8 mouse cellular contexts compared by ENCODE assay signal in genomic region chr10:19185790-19186581, GRCm38 (mm10).
DNase-seq lines count a peak whose midpoint lies in the region; ATAC-seq and TF ChIP-seq lines count a peak whose summit lies in the region.

No protein-coding gene starts in this region.

- intact Hi-C loops in heart, adult 2 months (cut with DNase I), result loop anchor here (1.0 kb wide), 3 partner anchors 171 to 269 kb away; partner anchors contain the start of gene Tnfaip3

- H3K27ac ChIP-seq in heart, adult 2 months, result peak overlapping the region; percentile 49; the same call in 1 of the 2 replicates
- no peak overlapping the region for H3K27ac ChIP-seq in limb, embryonic 14.5 days (replicated peaks; ENCODE audit: low read depth, low read length)
- H3K27ac ChIP-seq in midbrain, embryonic 14.5 days (replicated peaks; ENCODE audit: low read depth, low read length), result no peak overlapping the region
- H3K27ac ChIP-seq in stomach, postnatal 0 days (replicated peaks), result 0 out of 2 replicates have a peak overlapping the region, but pooled peaks have one; percentile 20

- H3K27me3 ChIP-seq in heart, adult 2 months (ENCODE audit: control insufficient read depth, insufficient read depth, low read length), result 0 out of 2 replicates have a peak, but pooled peaks cover 3% of the 10 kb centered on the region
- no peaks in the 10 kb centered on the region for H3K27me3 ChIP-seq in limb, embryonic 14.5 days (ENCODE audit: control insufficient read depth, insufficient read depth, low read length)
- no peaks in the 10 kb centered on the region for H3K27me3 ChIP-seq in midbrain, embryonic 14.5 days (ENCODE audit: control insufficient read depth, insufficient read depth, low read length)
- H3K27me3 ChIP-seq in stomach, postnatal 0 days (ENCODE audit: control insufficient read depth, insufficient read depth, low read length), result no peaks in the 10 kb centered on the region

- peak; percentile 81 for ATAC-seq in limb, embryonic 14.5 days (ENCODE audit: low FRiP score, low read depth)
- ATAC-seq in midbrain, embryonic 14.5 days (ENCODE audit: low FRiP score, low TSS enrichment), result peak; percentile 71
- peak; percentile 71 for ATAC-seq in stomach, postnatal 0 days (ENCODE audit: low FRiP score, low TSS enrichment)

- TF ChIP-seq CTCF in heart, adult 2 months (IDR thresholded peaks at IDR 0.05), result peak; percentile 84
- TF ChIP-seq CTCF in stomach, postnatal 0 days (IDR thresholded peaks at IDR 0.05; ENCODE audit: low read depth), result peak; percentile 95

- peak overlapping the region; percentile 46 for H3K4me3 ChIP-seq in heart, adult 2 months
- peak overlapping the region; percentile 36 for H3K4me3 ChIP-seq in limb, embryonic 14.5 days (replicated peaks; ENCODE audit: low read length)
- peak overlapping the region; percentile 20; the same call in 1 of the 2 replicates for H3K4me3 ChIP-seq in midbrain, embryonic 14.5 days (replicated peaks; ENCODE audit: low read depth, low read length)
- peak overlapping the region; percentile 29 for H3K4me3 ChIP-seq in stomach, postnatal 0 days (ENCODE audit: low read depth, low read length)

- H3K79me2 ChIP-seq in heart, adult 2 months (replicated peaks; ENCODE audit: control insufficient read depth, insufficient read depth, low read length), result no peaks in the 10 kb centered on the region

- peaks cover 1% of the 10 kb centered on the region; the same call in 1 of the 2 replicates for H3K4me1 ChIP-seq in heart, adult 2 months (ENCODE audit: control insufficient read depth, insufficient read depth, low read length)
- H3K4me1 ChIP-seq in limb, embryonic 14.5 days (ENCODE audit: control insufficient read depth, insufficient read depth, low read length), result peaks cover 4% of the 10 kb centered on the region; the same call in 1 of the 2 replicates
- H3K4me1 ChIP-seq in midbrain, embryonic 14.5 days (ENCODE audit: control insufficient read depth, insufficient read depth, low read length), result no peaks in the 10 kb centered on the region
- H3K4me1 ChIP-seq in stomach, postnatal 0 days (replicated peaks; ENCODE audit: control insufficient read depth, insufficient read depth), result no peaks in the 10 kb centered on the region

- H3K4me2 ChIP-seq in limb, embryonic 14.5 days (replicated peaks; ENCODE audit: low read depth, low read length, severe bottlenecking), result peak overlapping the region; percentile 55
- peak overlapping the region; percentile 56 for H3K4me2 ChIP-seq in midbrain, embryonic 14.5 days (ENCODE audit: low read length)
- peak overlapping the region; percentile 55 for H3K4me2 ChIP-seq in stomach, postnatal 0 days (replicated peaks; ENCODE audit: low read depth)

- no peaks in the 10 kb centered on the region for H3K9me3 ChIP-seq in limb, embryonic 14.5 days (ENCODE audit: control insufficient read depth, low read length)
- no peaks in the 10 kb centered on the region for H3K9me3 ChIP-seq in midbrain, embryonic 14.5 days (ENCODE audit: control insufficient read depth, low read length)
- no peaks in the 10 kb centered on the region for H3K9me3 ChIP-seq in stomach, postnatal 0 days (ENCODE audit: control insufficient read depth, low read length)

- H3K36me3 ChIP-seq in heart, adult 2 months (ENCODE audit: control insufficient read depth, insufficient read depth, low read length), result no peaks in the 10 kb centered on the region
- no peaks in the 10 kb centered on the region for H3K36me3 ChIP-seq in limb, embryonic 14.5 days (ENCODE audit: control insufficient read depth, insufficient read depth, low read length)
- H3K36me3 ChIP-seq in midbrain, embryonic 14.5 days (ENCODE audit: control insufficient read depth, insufficient read depth, low read length), result no peaks in the 10 kb centered on the region
- no peaks in the 10 kb centered on the region for H3K36me3 ChIP-seq in stomach, postnatal 0 days (ENCODE audit: control insufficient read depth, insufficient read depth, low read length)

- no peak for TF ChIP-seq POLR2A in heart, adult 2 months (IDR thresholded peaks at IDR 0.05; ENCODE audit: insufficient read depth, low read depth, low read length)
- TF ChIP-seq POLR2A in limb, embryonic 14.5 days (IDR thresholded peaks at IDR 0.05; ENCODE audit: borderline replicate concordance, extremely low read depth, insufficient read depth, insufficient read length), result no peak

- H3K9ac ChIP-seq in heart, adult 2 months (ENCODE audit: low read depth, low read length), result peak overlapping the region; percentile 67
- H3K9ac ChIP-seq in limb, embryonic 14.5 days (ENCODE audit: low read depth, low read length, severe bottlenecking), result peak overlapping the region; percentile 46
- peak overlapping the region; percentile 30; the same call in 1 of the 2 replicates for H3K9ac ChIP-seq in midbrain, embryonic 14.5 days (replicated peaks; ENCODE audit: low read length)
- H3K9ac ChIP-seq in stomach, postnatal 0 days (ENCODE audit: low read length), result peak overlapping the region; percentile 49; the same call in 1 of the 2 replicates

- 5% methylated on average over 18 of the region's 18 CpGs for WGBS in heart, adult 2 months
- WGBS in limb, embryonic 14.5 days, result 9% methylated on average over 18 of the region's 18 CpGs
- 11% methylated on average over 18 of the region's 18 CpGs for WGBS in midbrain, embryonic 14.5 days
- WGBS in stomach, postnatal 0 days, result 10% methylated on average over 18 of the region's 18 CpGs

- peak; percentile 69; the same call in 1 of the 2 replicates for TF ChIP-seq EP300 in heart, adult 2 months (IDR thresholded peaks at IDR 0.05; ENCODE audit: insufficient read depth, low read depth, low read length)
- no peak for TF ChIP-seq EP300 in stomach, postnatal 0 days (optimal IDR thresholded peaks at IDR 0.05)

- peak; percentile 87 for DNase-seq in 416B (ENCODE audit: low read depth)
- DNase-seq in Muller cell, postnatal 12 days (ENCODE audit: inconsistent ontology term), result peak; percentile 76
- peak; percentile 32 to 40 for DNase-seq in cerebellum, postnatal 25 days
- DNase-seq in heart, adult 2 months, result peak; percentile 32 to 46
- peak; percentile 53 for DNase-seq in kidney, adult 18-20 months
- DNase-seq in limb, embryonic 14.5 days (ENCODE audit: low spot score), result peak; percentile 91
- peak; percentile 89 for DNase-seq in midbrain, embryonic 14.5 days
- DNase-seq in stomach, postnatal 0 days (ENCODE audit: low spot score), result peak; percentile 53

Comparison
In these comparisons a context has a peak if more than half of its experiments do, and no peak if none do; other contexts are left out.
1. DNase-seq: peak in every context shown above with its lines; median percentile 91 in limb, embryonic 14.5 days; 89 in midbrain, embryonic 14.5 days; 87 in 416B; 76 in Muller cell, postnatal 12 days; 53 in kidney, adult 18-20 months; 53 in stomach, postnatal 0 days; 39 in heart, adult 2 months; 36 in cerebellum, postnatal 25 days.
2. H3K27ac ChIP-seq: peak in heart, adult 2 months (single experiment) and stomach, postnatal 0 days (single experiment); none in limb, embryonic 14.5 days (single experiment) and midbrain, embryonic 14.5 days (single experiment).
3. Peak in every context shown above with its lines, with median percentiles within 50 percentile points of each other: H3K4me3 ChIP-seq, H3K9ac ChIP-seq, ATAC-seq and H3K4me2 ChIP-seq.